Mouse (Mus musculus): ENCODE measurements around the gene Gnai3. TPM values are rescaled to one million over a fixed set of nuclear protein-coding genes. Genes with fewer than 3 reads are reported as not detected.

Gnai3 gene
- polyA plus RNA-seq, 1 experiment: 45.9 TPM

DNA sequence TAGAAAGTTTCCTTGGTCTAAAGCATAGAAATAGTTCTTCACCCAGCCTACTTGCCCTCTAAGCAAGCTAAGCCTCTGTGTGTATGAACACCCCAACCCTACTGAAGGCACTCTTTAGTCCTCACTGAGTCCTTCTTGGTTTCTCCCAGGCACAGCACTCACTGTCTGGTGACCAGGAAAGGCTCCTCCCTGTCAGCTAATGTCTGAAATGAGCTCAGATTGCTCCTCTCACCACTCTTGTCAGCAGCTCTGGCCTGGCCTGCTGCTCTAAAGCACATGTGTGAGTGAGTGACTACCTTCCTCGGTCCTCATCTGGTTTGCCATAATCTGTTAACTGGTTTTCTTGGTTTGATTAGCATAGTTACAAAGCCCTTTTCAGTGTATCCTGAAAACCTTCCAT, 14.1 kb downstream of the Gnai3 start:
- TF ChIP-seq GATA1 (IDR thresholded peaks at IDR 0.05; ENCODE audit: low read length): no peak

DNA sequence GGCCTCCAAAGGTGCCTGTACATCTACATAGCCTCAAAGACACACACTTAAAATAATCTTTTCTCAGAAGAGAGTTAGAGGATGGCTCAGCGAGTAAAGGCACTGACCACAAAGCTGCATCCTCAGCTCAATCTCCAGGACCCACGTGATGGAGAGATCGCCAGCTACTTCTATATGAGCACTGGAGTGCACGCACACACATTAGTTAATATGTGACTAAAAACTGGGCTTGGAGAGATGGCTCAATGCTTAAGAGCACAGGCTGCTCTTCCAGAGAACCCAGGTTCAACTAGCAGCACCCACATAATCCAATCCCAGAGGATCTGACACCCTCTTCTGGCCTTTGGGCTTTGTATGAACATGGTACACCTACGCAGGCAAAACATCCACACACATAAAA, 14.7 kb downstream of the Gnai3 start:
- no peak for TF ChIP-seq GATA1 (IDR thresholded peaks at IDR 0.05; ENCODE audit: low read length)

- TF ChIP-seq GATA1 (IDR thresholded peaks at IDR 0.05; ENCODE audit: low read length): no peak
These were observed 16.1 kb downstream of the Gnai3 start for GRCm38 (mm10) chr3:108129804-108130203.

DNA sequence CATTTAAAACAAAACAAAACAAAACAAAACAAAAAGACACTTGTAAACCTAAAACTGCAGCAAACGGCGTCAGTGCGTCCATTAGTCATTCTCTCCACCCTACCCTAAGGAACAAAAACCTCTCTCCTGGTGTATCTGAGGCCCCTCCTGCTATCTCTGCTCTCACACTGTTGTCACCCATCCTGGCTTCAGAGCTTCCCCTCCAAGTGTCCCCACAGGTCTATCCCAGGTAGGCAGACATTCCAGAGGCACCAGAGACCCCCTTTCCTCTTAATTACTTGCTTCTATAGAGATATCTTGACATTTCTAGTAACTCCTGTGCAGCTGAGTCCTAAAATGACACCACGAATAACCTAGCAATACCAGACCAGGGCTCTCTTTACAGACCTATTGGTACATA, 16.6 kb downstream of the Gnai3 start:
- TF ChIP-seq GATA1 (IDR thresholded peaks at IDR 0.05; ENCODE audit: low read length): no peak

DNA sequence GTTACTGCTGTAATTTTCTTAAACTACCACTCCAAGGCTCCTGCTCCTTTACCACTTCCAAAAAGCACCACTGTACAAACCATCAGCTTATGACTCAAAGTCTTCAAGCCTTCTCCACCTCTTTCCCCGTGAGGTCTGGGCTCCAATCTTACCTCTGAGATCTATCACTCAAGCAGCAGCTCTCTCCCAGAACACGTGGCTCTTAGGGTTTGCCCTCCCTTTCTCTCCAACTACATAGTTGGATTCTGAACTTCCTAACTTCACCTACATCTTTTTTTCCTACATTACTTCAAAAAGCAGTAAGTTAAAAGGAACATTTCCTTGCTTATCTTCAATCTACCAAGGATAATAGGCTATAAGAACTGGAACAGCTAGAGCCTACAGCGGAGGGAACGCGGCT, 17.4 kb downstream of the Gnai3 start:
- no peak for TF ChIP-seq GATA1 (IDR thresholded peaks at IDR 0.05; ENCODE audit: low read length)

DNA sequence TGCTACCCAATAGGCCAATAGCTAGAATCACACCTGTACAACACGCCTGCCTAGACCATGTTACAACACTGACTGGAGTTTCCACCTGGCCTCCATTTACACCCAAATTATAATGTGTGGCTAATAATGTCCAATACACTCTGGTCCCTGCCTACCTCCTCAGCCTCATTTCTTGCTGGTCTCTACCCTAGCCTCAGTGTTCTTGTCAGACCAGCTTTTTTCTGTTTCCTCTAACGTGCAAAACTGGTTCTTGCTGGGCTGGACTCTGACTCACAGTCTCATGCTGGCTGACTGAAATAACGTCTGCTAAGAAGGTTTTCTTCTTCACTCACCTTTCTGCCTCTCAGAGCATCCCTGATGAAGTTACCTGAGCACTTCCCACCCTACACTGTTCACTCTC, 19.6 kb downstream of the Gnai3 start:
- no peak for TF ChIP-seq GATA1 (IDR thresholded peaks at IDR 0.05; ENCODE audit: low read length)

DNA sequence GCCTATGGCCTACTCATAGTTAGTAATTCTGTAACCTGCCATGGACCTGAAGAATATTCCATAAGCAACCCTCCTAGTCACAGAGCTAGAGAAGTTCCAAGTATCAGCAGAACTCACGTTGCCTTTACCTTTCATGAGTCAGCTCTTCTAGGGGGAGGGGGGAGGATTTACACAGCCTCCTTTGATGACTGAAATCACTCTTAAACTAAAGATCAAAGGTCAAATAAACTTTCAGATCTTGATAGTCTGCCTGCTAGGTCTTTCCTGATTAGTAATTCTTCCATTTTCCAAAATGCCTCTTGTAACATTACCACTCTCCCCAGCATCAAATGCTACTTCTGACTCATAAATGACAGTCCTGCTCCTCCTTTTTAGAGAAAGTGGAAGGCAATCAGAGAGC, 21.8 kb downstream of the Gnai3 start:
- TF ChIP-seq GATA1 (IDR thresholded peaks at IDR 0.05; ENCODE audit: low read length): no peak

DNA sequence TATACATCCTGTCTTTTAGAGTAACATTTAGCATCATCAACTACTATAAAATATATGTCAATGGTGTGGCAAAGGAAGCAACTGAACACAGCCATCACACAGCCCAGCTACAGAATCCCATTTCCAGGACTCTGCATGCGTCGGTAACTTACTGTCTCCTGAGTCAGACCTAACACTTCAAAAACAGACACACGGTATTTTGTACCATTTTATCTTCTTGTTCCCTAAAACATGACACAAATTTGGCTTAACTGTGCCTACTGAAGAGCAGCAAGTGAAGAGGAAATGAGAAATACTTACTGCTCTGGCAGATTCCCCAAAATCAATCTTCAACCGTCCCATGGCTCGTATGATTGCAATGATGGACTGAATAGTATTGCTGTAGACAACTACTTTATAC, 22.7 kb downstream of the Gnai3 start:
- TF ChIP-seq GATA1 (IDR thresholded peaks at IDR 0.05; ENCODE audit: low read length): no peak

- TF ChIP-seq GATA1 (IDR thresholded peaks at IDR 0.05; ENCODE audit: low read length): no peak
These were observed 24.8 kb downstream of the Gnai3 start for GRCm38 (mm10) chr3:108121101-108121500.

- no peak for TF ChIP-seq GATA1 (IDR thresholded peaks at IDR 0.05; ENCODE audit: low read length)
These were observed 28.5 kb downstream of the Gnai3 start for GRCm38 (mm10) chr3:108117465-108117864.

DNA sequence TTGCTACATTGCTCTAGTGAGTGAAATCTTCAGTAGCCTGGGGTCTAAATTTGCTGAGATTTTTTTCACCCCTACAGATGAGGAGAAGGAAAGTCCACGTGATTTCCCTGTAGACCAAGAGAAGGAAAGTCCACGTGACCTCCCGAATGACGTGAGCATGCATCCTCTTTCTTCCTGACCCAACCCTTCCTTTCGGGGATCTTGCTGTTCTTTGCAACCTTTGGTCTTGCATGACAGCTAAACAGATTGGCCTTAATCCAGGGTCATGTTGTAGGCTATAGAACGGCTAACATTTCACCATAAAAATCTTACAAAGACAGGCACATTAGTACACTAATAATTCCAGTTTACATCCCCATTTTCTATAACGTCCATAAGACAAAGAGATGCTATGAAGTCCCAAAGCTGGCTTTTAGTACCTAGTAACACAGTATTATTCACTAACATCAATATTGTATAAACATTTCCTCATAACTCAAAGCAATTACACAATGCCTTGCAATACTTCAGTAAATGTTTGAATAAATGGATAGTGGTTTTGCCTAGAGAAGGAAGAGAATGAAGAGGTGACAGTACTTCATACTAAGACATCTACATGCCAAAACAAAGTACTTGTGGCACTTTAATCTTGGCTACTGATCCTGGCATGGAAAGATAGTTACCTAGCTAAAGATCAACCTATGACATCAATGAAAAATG, 32.2 kb downstream of the Gnai3 start:
- no peak for TF ChIP-seq GATA1 (IDR thresholded peaks at IDR 0.05; ENCODE audit: low read length)

DNA sequence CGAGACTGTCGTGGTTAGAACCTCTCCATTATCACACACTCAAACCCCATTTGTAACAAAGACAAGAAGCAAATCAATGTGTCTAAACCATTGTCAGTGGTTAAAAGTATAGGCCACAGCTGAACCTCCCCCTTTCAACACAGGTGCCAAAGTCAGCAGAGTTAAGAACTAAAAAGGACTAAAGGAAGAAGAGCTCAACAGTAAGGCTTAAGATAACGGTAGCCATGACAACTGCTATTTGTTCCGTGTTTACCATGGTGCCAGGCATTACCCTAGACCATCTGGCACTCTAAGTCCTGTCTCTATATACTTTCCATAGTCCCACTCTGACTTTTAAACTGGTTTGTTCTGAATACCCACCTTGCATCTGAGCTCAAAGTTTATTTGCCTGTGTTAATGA, 33.3 kb downstream of the Gnai3 start:
- TF ChIP-seq GATA1 (IDR thresholded peaks at IDR 0.05; ENCODE audit: low read length): no peak

- TF ChIP-seq GATA1 (IDR thresholded peaks at IDR 0.05; ENCODE audit: low read length): no peak
These were observed 33.7 kb downstream of the Gnai3 start for GRCm38 (mm10) chr3:108112246-108112645.

- no peak for TF ChIP-seq GATA1 (IDR thresholded peaks at IDR 0.05; ENCODE audit: low read length)
These were observed 34.6 kb downstream of the Gnai3 start for GRCm38 (mm10) chr3:108111320-108111719.

GRCm38 (mm10) chr3:108105281-108105680, 40.7 kb downstream of the Gnai3 start:
- no peak for TF ChIP-seq GATA1 (IDR thresholded peaks at IDR 0.05; ENCODE audit: low read length)

- TF ChIP-seq GATA1 (IDR thresholded peaks at IDR 0.05; ENCODE audit: low read length): no peak
These were observed 43.9 kb downstream of the Gnai3 start for GRCm38 (mm10) chr3:108102075-108102474.

- no peak for TF ChIP-seq GATA1 (IDR thresholded peaks at IDR 0.05; ENCODE audit: low read length)
These were observed 44.4 kb downstream of the Gnai3 start for GRCm38 (mm10) chr3:108101594-108101993.

GRCm38 (mm10) chr3:108098316-108098715, 47.6 kb downstream of the Gnai3 start:
- TF ChIP-seq GATA1 (IDR thresholded peaks at IDR 0.05; ENCODE audit: low read length): peak; percentile 94

Measured in G1E-ER4 (cell line).